Mouse (Mus musculus) embryonic facial prominence, embryonic 12.5 days (tissue): Measurements from ENCODE around the gene Cdh19. TPM values are rescaled to one million over a fixed set of nuclear protein-coding genes. Genes with fewer than 3 reads are reported as not detected.
A peak's percentile ranks its signal among the peaks of the same experiment; 100 is the strongest.

Experiments used
- ATAC-seq: fragments of 200-750 bp; cut with Nextera tagmentation; 2 replicates; pipeline ENCODE4 v1.8.0; 2017; ENCODE audit not compliant: insufficient number of reproducible peaks, insufficient read depth, low FRiP score, low TSS enrichment
- H3K27ac ChIP-seq: fragments of 300-500 bp; sonication (generic); 2 replicates; pipeline ENCODE4 v1.5.1; 2016; ENCODE audit warnings: mild to moderate bottlenecking
- H3K27me3 ChIP-seq: fragments of 300-500 bp; sonication (generic); 2 replicates; pipeline ENCODE4 v1.6.1; 2016; ENCODE audit warnings: mild to moderate bottlenecking, moderate library complexity
- H3K36me3 ChIP-seq: fragments of 300-500 bp; sonication (generic); 2 replicates; pipeline ENCODE4 v1.6.1; 2016; ENCODE audit warnings: mild to moderate bottlenecking
- H3K4me1 ChIP-seq: fragments of 300-500 bp; sonication (generic); 2 replicates; pipeline ENCODE4 v1.6.1; 2016
- H3K4me2 ChIP-seq: fragments of 300-500 bp; sonication (generic); replicated peaks from 2 replicates; pipeline ENCODE4 v1.6.1; 2016; ENCODE audit warnings: mild to moderate bottlenecking, moderate library complexity
- H3K4me3 ChIP-seq: fragments of 300-500 bp; sonication (generic); 2 replicates; pipeline ENCODE4 v1.5.1; 2016; ENCODE audit warnings: mild to moderate bottlenecking
- H3K9ac ChIP-seq: fragments of 300-500 bp; sonication (generic); 2 replicates; pipeline ENCODE4 v1.6.1; 2016; ENCODE audit warnings: mild to moderate bottlenecking, moderate library complexity
- H3K9me3 ChIP-seq: fragments of 300-500 bp; sonication (generic); 2 replicates; pipeline ENCODE4 v1.6.1; 2016; ENCODE audit warnings: mild to moderate bottlenecking, moderate library complexity
- WGBS: fragments of 180-500 bp; shearing (Covaris S2); methylation state at CpG from one replicate; pipeline ENCODE4 v1.1.7; 2016; 5-methylcytosine and 5-hydroxymethylcytosine counted together
- polyA plus RNA-seq: library from polyadenylated mRNA; unstranded; fragments of >200 nt; fragmentation: Nextera tagmentation; extraction: Ambion mirVana; gene quantifications from 2 replicates; pipeline ENCODE4 v1.2.1, GENCODE M21; 2016

Cdh19 gene
- polyA plus RNA-seq: 1.9 and 2.0 TPM in 2 replicates

- Histone ChIP-seq H3K36me3 (no peaks in the 10 kb centered on the region), H3K4me3 (no peak within 1 kb of the TSS), H3K4me2 (0 out of 2 replicates have a peak within 1 kb of the TSS, but pooled peaks have one; percentile 5), H3K9ac (no peak within 1 kb of the TSS), H3K4me1 (no peaks in the 10 kb centered on the region), H3K9me3 (no peaks in the 10 kb centered on the region), H3K27ac (no peak within 1 kb of the TSS), H3K27me3 (no peaks in the 10 kb centered on the region)
- WGBS: 10% methylated on average over 2 of the region's 2 CpGs
- no peak for ATAC-seq
These were observed at the start of gene Cdh19 for GRCm38 (mm10) chr1:110977484-110977883. TSS of gene Cdh19 (minus strand) at chr1:110977584.

GRCm38 (mm10) chr1:111020434-111021060 is 43.2 kb upstream of the Cdh19 start:
- Histone ChIP-seq H3K36me3 (no peaks in the 10 kb centered on the region), H3K27ac (no peak overlapping the region), H3K4me2 (no peak overlapping the region), H3K9me3 (no peaks in the 10 kb centered on the region), H3K4me3 (no peak overlapping the region), H3K4me1 (peaks cover 3% of the 10 kb centered on the region; the same call in 1 of the 2 replicates), H3K9ac (no peak overlapping the region), H3K27me3 (no peaks in the 10 kb centered on the region)
- WGBS: 13% methylated on average over 3 of the region's 3 CpGs
- ATAC-seq: no peak

GRCm38 (mm10) chr1:111017640-111018039 is 40.3 kb upstream of the Cdh19 start:
- H3K9me3 ChIP-seq: no peaks in the 10 kb centered on the region
- peaks cover 3% of the 10 kb centered on the region; the same call in 1 of the 2 replicates for H3K4me1 ChIP-seq
- H3K27ac ChIP-seq: no peak overlapping the region
- no peaks in the 10 kb centered on the region for H3K36me3 ChIP-seq
- H3K27me3 ChIP-seq: no peaks in the 10 kb centered on the region
- H3K4me2 ChIP-seq: no peak overlapping the region
- no peak overlapping the region for H3K4me3 ChIP-seq
- no peak overlapping the region for H3K9ac ChIP-seq
- no peak for ATAC-seq

GRCm38 (mm10) chr1:110989824-110990223 is 12.4 kb upstream of the Cdh19 start:
- Histone ChIP-seq H3K4me2 (no peak overlapping the region), H3K4me3 (no peak overlapping the region)

GRCm38 (mm10) chr1:110969201-110969600 is 8.2 kb downstream of the Cdh19 start:
- no peak overlapping the region for H3K4me2 ChIP-seq
- H3K9ac ChIP-seq: no peak overlapping the region
- ATAC-seq: no peak
- WGBS: 63% methylated on average over 2 of the region's 2 CpGs
- H3K27ac ChIP-seq: no peak overlapping the region
- no peak overlapping the region for H3K4me3 ChIP-seq
- H3K27me3 ChIP-seq: no peaks in the 10 kb centered on the region
- no peaks in the 10 kb centered on the region for H3K36me3 ChIP-seq
- no peaks in the 10 kb centered on the region for H3K9me3 ChIP-seq
- no peaks in the 10 kb centered on the region for H3K4me1 ChIP-seq

More at GRCm38 (mm10) chr1:110989824-110990223, 12.4 kb upstream of the Cdh19 start:
- no peak overlapping the region for H3K9ac ChIP-seq
- H3K27me3 ChIP-seq: no peaks in the 10 kb centered on the region
- H3K4me1 ChIP-seq: no peaks in the 10 kb centered on the region
- H3K27ac ChIP-seq: no peak overlapping the region
- H3K9me3 ChIP-seq: no peaks in the 10 kb centered on the region
- no peaks in the 10 kb centered on the region for H3K36me3 ChIP-seq
- no peak for ATAC-seq

- Histone ChIP-seq H3K9me3 (no peaks in the 10 kb centered on the region), H3K27me3 (no peaks in the 10 kb centered on the region), H3K4me2 (no peak overlapping the region), H3K27ac (no peak overlapping the region), H3K36me3 (no peaks in the 10 kb centered on the region), H3K4me1 (no peaks in the 10 kb centered on the region), H3K9ac (no peak overlapping the region), H3K4me3 (no peak overlapping the region)
- ATAC-seq: no peak
- 83% methylated on average over 1 of the region's 1 CpGs for WGBS
These were observed 67.6 kb downstream of the Cdh19 start for GRCm38 (mm10) chr1:110909752-110910151.

GRCm38 (mm10) chr1:110909218-110909617 is 68.2 kb downstream of the Cdh19 start:
- no peak for ATAC-seq
- H3K27ac ChIP-seq: no peak overlapping the region
- H3K9me3 ChIP-seq: no peaks in the 10 kb centered on the region
- H3K36me3 ChIP-seq: no peaks in the 10 kb centered on the region
- H3K4me3 ChIP-seq: no peak overlapping the region
- H3K27me3 ChIP-seq: no peaks in the 10 kb centered on the region
- H3K9ac ChIP-seq: no peak overlapping the region
- 26% methylated on average over 1 of the region's 1 CpGs for WGBS
- H3K4me2 ChIP-seq: no peak overlapping the region
- no peaks in the 10 kb centered on the region for H3K4me1 ChIP-seq

- ATAC-seq: no peak
- H3K4me1 ChIP-seq: no peaks in the 10 kb centered on the region
- no peak overlapping the region for H3K4me2 ChIP-seq
- WGBS: 82% methylated on average over 2 of the region's 2 CpGs
- H3K36me3 ChIP-seq: no peaks in the 10 kb centered on the region
- H3K4me3 ChIP-seq: no peak overlapping the region
- no peak overlapping the region for H3K27ac ChIP-seq
- no peak overlapping the region for H3K9ac ChIP-seq
- H3K9me3 ChIP-seq: no peaks in the 10 kb centered on the region
- H3K27me3 ChIP-seq: no peaks in the 10 kb centered on the region
These were observed 73.1 kb downstream of the Cdh19 start for GRCm38 (mm10) chr1:110904266-110904665.
